Mouse (Mus musculus) left cerebral cortex, postnatal 36 days (tissue): ENCODE measurements around the gene Tomm40. TPM values are rescaled to one million over a fixed set of nuclear protein-coding genes. Genes with fewer than 3 reads are reported as not detected.

Source experiments
- DNase-seq, 2 experiments: peaks; one replicate each; pipeline ENCODE4 v3.0.0; 2021 to 2022; ENCODE audit warnings: low spot score in 2 of 2, mixed read lengths in 1 of 2
- intact Hi-C: fragments of 180-260 bp; cut with DNase I; formaldehyde crosslinking; loops from one replicate; pipeline ENCODE4 v1.15.1; 2025
- total RNA-seq, 2 experiments: library from RNA; stranded (reverse); gene quantifications; 2 replicates each; pipeline ENCODE4 v1.2.3; 2021

Gene Tomm40
- total RNA-seq, 2 experiments from 2014 or later: 113 to 125 TPM

DNA sequence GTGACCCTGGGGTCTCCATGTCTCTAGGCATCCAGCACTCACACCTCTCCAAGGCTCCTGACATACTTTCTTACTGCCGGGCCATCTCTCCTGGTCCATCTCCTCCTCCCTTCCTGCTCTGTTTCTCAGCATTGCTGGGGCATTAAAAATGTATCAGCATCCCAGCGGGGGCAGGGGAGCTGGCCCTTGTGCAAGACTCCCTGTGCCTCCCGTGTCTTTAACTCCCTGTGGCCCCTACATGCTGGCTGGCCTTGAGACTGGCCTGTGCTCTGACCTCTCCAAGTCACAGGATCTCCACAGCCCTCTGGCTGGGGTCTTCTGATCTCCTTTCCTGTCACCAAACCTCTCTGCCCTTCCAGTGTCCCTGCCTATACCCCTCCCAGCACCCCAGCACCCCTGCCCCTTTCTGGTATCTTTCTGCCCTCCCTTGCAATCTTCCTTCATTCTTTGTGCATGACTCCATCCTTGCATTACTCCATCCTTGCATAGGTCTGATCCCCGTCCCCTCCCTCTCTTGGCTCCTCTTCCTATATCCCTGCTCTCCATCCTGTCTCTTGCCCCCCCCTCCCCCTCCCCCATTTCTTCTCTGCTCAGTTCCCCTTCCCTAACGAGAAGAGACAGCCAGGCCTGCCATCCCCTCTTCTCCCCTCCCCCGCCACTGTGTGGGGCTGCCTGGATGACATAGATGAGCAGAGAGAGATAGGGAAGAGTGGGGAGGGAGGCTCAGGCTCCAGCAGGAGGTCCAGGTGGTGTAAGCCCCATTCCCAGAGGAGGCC is 31.4 kb upstream of the Tomm40 start:
- no peak for DNase-seq
- intact Hi-C loops: no loop called here

- intact Hi-C loops: no loop called here
- DNase-seq: no peak
These were observed 30.7 kb upstream of the Tomm40 start for GRCm38 (mm10) chr7:19745971-19746370.

- intact Hi-C loops: no loop called here
- no peak for DNase-seq
These were observed 29.6 kb upstream of the Tomm40 start for GRCm38 (mm10) chr7:19744590-19745385.

GRCm38 (mm10) chr7:19743791-19744190 is 28.6 kb upstream of the Tomm40 start:
- intact Hi-C loops: no loop called here

GRCm38 (mm10) chr7:19742468-19742867 is 27.2 kb upstream of the Tomm40 start:
- DNase-seq: no peak
- intact Hi-C loops: no loop called here

More at GRCm38 (mm10) chr7:19743791-19744190, 28.6 kb upstream of the Tomm40 start:
- DNase-seq: no peak

GRCm38 (mm10) chr7:19741329-19742031 is 26.2 kb upstream of the Tomm40 start:
- intact Hi-C loops: no loop called here
- no peak for DNase-seq

- intact Hi-C loops: no loop called here
- DNase-seq: no peak
These were observed 25.0 kb upstream of the Tomm40 start for GRCm38 (mm10) chr7:19740269-19740668.

GRCm38 (mm10) chr7:19738771-19739170 is 23.5 kb upstream of the Tomm40 start:
- no peak for DNase-seq
- intact Hi-C loops: no loop called here

- intact Hi-C loops: no loop called here
These were observed 21.3 kb upstream of the Tomm40 start for GRCm38 (mm10) chr7:19736389-19737057.

GRCm38 (mm10) chr7:19734178-19734666 is 19.0 kb upstream of the Tomm40 start:
- intact Hi-C loops: no loop called here
- no peak for DNase-seq

More at GRCm38 (mm10) chr7:19736389-19737057, 21.3 kb upstream of the Tomm40 start:
- no peak for DNase-seq

DNA sequence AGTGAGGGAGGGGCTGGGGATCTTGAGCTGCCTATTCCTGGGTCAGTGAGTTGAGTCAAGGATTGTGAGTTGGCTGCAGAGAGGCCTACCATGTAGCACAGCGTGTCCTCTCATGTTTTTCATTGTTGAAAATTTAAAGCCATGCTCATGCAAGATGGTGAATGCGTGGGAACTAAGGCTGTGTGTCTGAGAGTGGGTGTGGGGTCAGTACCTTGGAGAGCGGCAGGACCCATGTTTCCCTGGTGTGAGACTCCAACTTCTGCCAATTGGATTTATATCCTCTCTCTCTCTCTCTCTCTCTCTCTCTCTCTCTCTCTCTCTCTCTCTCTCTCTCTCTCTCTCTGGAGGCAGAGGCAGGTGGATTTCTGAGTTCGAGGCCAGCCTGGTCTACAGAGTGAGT is 11.3 kb upstream of the Tomm40 start:
- no peak for DNase-seq
- intact Hi-C loops: no loop called here

- no peak for DNase-seq
- intact Hi-C loops: no loop called here
These were observed 8.9 kb upstream of the Tomm40 start for GRCm38 (mm10) chr7:19724167-19724566.

DNA sequence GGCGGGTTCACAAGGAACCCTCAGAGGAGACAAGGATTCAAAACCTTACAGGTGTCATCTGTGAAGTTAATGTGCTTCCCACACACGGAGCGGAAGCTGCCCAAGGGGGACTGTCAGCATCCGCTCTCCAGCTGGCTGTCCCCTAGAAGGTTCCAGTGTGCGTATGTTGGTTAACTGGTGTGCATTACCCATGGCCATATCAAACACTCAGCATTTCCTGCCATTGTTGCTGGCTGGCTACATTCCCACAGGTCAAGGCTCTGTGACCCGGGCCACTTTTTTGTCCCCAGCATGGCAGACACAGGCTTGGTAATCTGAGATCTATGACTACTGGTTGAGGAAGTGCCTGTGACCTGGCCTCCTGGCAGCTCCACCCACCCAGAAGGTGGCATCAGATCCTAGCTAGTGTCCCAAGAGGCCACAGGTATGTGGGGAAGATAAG is 7.5 kb upstream of the Tomm40 start:
- DNase-seq: no peak
- intact Hi-C loops: no loop called here

DNA sequence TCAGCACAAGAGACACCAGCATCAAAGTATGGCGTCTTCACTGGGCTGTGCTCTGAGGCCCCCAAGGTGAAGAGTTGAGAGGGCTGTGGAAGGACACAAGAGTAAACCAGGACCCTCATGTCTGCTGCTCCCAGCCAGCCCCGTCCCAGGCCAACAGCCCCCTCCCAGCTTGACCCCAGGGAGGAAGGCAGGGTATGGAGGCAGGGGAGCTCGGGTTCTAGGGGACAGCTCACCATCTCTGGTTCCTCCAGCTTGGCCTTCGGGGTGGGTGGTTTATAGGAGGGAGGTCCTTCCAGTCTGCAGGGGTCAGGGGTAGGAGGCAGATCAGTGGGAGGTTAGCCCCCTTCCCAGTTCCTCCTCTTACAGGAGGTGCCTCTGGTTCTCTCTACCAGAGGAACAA is 4.0 kb upstream of the Tomm40 start:
- DNase-seq: no peak
- intact Hi-C loops: no loop called here

- DNase-seq: no peak
- intact Hi-C loops: no loop called here
These were observed 3.2 kb upstream of the Tomm40 start for GRCm38 (mm10) chr7:19718297-19718952.

DNA sequence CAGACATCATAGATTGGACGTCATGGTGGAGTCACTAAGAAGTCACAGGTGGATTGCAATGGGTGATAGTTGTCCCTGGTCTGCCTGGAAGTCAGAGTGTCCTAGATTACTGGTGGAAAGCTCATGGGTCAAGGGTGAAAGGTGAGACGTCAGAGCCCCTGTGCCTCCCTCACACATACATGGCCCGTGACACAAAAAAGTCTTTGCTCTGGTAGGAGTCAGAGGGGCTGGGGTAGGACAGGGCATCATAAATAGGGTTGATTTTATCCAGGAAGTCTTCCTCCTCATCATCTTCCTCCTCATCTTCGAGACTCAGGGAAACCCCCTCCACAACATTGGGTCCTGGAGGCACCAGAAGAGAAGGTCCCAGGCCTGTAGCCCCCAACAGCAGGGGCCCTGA is 2.1 kb upstream of the Tomm40 start:
- DNase-seq: no peak
- intact Hi-C loops: no loop called here

- no peak for DNase-seq
These were observed 1.6 kb upstream of the Tomm40 start for GRCm38 (mm10) chr7:19716822-19717221.

GRCm38 (mm10) chr7:19716055-19716682 is 931 bp upstream of the Tomm40 start:
- no peak for DNase-seq
- intact Hi-C loops: no loop called here

More at GRCm38 (mm10) chr7:19716822-19717221, 1.6 kb upstream of the Tomm40 start:
- intact Hi-C loops: no loop called here
